Mouse (Mus musculus) erythroid progenitor cell, adult 5-6 weeks (primary cell): ENCODE results near the gene Dnajb13. TPM values are rescaled to one million over a fixed set of nuclear protein-coding genes. Genes with fewer than 3 reads are reported as not detected.
A peak's percentile ranks its signal among the peaks of the same experiment; 100 is the strongest.

Source experiments
- ATAC-seq: replicated peaks from 2 replicates; pipeline ENCODE4 v1.8.0; 2016; ENCODE audit warnings: moderate number of reproducible peaks, mild to moderate bottlenecking, moderate TSS enrichment, inconsistent platforms; ENCODE audit not compliant: poor library complexity, low FRiP score, severe bottlenecking
- total RNA-seq, 2 experiments: library from RNA; stranded (forward) in 1 of 2; stranded (reverse) in 1 of 2; fragments of 150-400 nt in 1 of 2; fragments of 186-747, 209-891 nt in 1 of 2; gene quantifications; 2 replicates each; pipeline versions ENCODE4 v1.2.3 to v1.2.4; 2015 to 2017; ENCODE audit warnings: low replicate concordance in 2 of 2

The Dnajb13 gene
- total RNA-seq, 2 experiments from 2014 or later, result 1.1 TPM; not detected in 1

DNA sequence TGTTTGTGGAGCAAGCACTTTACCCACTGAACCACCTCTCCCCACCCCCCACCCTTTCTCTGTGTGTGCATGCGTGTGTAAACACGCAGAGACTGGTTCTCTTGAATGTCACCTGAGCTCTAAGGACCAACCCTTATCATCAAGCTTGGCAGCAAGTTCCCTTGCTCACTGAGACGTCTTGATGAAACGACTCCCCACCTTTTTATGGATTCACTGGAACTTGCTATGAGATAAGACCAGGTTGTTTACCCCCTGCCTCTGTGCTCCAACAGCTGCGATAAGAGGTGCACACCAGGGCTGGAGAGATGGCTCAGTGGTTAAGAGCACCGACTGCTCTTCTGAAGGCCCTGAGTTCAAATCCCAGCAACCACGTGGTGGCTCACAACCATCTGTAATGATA lies 5.4 kb upstream of the Dnajb13 start:
- no peak for ATAC-seq

DNA sequence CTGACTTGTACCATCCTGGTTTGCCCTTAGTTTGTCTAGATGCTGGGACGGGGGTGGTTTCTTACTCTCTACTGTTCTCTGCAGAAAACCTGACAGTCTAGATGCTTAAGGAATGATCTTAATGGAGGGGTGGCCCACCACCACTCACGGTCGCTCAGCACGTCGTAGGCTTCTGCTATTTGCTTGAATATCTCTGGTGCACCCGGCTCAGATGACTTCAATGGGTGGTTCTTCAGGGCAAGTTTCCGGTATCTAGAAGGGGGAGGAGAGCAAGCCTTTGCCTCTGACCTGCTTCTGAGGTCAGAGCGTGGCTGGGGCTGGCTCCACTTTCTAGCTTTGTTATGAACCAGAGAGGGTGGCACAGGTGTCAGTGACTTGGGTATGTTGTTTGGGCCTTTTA lies 3.2 kb downstream of the Dnajb13 start:
- no peak for ATAC-seq

DNA sequence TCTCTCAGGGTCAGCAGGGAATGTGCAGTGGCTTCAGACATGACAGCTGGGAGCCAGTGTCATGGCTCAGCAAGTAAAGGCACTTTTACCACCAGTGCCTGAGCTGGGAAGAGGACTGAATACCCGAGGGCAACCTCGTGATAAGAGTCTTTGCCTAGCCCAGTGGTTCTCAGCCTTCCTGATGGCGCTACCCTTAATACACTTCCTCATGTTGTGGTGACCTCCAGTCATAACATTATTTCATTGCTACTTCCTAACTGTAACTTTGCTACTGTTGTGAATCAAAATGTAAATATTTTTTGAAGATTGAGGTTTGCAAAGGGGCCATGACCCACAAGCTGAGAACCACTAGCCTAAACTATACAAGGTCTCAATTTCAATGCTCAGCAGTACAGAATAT lies 6.1 kb downstream of the Dnajb13 start:
- ATAC-seq, result no peak

DNA sequence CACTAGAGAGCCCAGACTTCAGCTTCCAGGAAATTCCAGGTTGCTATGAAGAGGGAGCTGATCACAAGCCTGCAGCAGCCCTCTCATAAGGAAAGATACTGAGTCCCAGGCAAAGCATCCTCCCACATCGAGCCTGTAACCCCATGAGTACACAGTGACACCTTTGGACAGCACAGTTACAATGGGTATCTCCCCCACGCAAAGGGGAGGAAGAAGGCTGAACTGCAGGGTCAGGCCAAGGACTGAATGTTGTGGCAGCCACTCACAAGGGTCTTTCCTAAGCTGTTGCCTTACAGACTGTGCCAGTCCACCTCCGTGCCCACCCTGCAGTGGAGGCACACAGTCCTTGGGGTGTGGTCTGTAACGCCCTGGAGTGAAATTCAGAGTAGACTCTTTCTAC lies 8.3 kb downstream of the Dnajb13 start:
- no peak for ATAC-seq

DNA sequence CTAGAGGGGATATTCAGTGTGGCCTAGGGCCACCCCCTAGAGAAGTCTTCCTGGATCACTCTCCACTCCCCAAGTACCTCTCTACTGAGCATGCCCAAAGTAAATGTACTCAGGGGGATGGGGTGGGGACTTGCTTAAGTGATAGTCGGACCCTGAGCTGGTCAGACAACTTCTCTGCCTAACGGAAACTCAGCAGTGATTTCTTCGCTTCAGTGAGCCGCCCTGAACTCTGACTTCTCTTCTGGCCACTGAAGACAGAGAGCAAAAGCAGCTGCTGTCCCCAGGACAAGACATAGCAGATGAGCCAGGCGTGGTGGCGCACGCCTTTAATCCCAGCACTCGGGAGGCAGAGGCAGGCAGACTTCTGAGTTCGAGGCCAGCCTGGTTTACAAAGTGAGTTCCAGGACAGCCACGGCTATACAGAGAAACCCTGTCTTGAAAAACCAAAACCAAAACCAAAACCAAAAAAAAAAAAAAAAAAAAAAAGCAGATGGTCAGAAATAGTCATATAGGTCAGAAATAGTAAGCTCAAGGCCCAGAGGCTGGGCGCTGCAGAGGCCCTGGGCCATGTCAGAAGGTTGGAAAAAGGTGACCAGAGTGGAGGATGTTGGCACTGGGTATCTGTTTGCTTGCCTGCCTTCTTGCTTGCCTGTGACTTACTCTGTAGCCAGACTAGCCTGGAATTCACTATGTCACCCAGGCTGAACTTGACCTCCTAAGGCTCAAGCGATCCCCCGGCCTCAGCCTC lies 9.8 kb downstream of the Dnajb13 start:
- no peak for ATAC-seq

DNA sequence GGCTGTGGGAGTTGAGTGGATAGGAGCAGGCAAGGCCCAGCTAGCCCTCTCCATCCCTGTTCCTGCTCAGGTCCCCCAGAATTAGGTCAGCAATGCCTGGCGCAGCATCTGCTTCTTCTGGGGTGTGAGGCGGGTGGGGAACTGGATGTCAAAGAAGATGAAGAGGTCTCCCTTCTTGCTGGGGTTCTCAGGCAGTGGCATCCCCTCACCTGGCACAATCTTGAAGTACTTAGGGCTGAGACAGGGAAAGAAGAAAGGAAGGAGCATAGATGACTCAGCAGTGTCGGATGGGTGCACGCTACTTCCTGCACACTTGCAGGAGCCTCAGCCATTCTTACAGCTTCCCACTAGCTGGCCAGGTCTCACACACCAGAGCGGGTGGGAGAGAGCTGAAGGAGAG lies 11.7 kb downstream of the Dnajb13 start:
- peak; percentile 23 for ATAC-seq

DNA sequence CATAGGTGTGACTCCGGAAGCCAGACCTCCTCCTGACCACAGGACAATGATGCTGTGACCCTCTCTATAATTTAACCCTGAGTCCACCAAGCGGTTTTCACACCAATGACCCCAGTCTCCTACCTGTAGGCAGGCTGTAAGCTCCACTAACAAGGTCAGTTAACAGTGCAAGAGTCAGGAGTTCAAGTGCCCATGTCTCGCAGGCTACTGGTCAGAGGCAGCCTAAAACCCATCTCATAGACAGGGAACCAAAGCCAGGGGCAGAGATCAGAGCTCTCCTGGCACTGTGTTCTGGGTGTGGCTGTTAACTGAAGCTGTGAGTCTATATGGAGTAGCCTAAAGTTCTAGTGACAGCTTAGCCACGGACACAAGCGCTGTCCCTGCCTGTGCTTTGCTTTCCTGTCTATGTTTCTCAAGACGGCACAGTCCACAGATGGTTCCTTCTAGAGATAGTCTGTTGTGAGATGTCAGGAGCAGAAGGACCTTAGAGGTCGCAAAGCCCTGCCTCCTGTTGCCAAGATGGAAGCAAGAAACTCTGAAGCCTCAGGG lies 12.3 kb downstream of the Dnajb13 start:
- peak; percentile 10; the same call in 1 of the 2 replicates for ATAC-seq

DNA sequence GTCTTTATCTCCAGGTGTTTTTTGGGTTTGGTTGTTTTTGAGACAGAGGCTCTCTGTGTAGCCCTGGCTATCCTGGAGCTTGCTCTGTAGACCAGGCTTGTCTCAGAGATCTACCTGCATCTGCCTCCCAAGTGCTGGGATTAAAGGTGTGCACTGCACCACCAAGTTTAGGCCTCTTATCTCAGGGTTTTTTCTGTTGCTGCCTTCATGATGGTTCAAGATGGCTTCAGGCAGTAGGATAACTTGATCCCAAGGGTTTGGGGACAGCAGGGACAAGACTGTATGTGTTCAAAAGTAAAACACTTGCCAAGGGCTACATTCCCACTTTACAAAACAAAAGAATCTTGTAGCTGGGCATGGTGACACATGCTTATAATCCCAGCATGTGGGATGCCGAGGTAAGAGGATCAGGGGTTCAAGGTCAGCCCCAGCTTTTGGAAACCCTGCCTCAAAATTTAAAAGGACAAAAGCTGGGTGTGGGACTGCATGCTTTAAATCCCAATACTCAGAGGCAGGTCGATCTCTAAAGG lies 12.9 kb downstream of the Dnajb13 start:
- ATAC-seq, result no peak

DNA sequence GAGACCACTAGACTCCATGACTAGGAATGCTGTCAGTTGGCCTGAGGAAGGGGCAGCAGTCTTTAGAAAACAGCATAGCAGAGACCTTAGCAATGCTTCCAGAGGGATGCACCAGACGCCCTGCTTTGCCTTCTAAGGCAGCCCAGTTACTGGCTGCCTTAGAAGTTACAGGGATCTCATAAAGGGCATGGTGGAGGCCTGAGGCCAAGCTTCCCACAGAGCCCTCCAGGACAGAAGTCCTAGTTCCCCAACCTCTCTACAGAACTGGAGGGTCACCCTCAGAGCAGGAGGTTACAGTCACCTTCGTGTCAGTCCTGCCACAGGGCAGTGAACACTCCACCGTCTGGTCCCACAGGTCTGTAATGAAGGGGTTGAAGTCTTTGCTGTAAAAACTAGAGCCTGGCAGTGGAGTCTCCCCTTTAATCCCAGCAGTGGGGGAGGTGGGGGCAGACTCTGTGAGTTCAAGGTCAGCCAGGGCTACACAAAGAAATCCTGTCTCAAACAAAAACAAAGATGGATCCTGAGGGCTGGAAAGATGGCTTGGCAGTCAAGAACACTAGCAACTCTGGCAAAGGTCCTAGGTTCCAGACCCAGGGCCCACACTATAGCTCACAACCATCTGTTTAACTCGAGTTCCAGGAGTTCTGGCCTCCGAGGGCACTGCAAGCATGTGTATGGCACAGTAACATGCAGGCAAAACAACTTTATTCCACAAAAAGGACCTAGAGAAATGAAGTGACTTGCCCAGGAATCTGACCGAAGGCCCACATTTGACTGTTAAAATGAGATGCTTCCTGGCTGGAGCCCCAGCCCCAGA lies 13.5 kb downstream of the Dnajb13 start:
- ATAC-seq, result peak; percentile 6; the same call in 1 of the 2 replicates

DNA sequence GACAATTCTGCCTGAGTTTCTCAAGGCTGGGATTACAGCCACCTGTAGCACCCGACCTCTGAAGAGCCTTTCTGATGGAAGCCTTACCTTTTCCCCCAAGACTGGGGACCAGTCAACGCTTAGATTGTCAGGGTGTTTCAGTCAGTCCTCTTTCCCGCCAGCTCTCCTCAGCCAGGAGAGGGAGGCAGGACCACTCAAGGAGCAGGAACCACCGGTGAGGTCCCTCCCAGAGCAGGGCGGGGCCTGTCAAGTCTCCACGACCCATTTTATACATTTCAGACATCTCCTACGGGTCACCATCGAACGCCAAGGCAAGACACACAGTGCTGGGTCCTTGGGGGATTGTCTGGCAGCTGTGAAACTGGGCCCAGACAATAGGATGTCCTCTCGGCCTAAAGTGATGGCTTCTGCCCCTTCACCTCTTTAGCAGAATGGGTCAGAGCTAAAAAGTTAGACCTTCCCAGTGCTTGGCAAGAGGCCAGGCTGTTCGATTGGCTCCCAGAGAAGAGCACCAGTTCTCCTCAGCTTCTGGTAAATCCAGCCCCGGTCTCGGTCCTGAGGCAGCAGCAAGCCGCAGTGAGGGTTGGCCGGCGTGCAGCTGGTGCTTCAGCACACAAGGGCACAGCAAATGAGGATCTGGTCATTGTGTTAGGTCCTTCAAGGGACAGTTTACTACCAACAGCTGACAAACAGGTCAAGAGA lies 14.3 kb downstream of the Dnajb13 start:
- peak; percentile 16 for ATAC-seq

DNA sequence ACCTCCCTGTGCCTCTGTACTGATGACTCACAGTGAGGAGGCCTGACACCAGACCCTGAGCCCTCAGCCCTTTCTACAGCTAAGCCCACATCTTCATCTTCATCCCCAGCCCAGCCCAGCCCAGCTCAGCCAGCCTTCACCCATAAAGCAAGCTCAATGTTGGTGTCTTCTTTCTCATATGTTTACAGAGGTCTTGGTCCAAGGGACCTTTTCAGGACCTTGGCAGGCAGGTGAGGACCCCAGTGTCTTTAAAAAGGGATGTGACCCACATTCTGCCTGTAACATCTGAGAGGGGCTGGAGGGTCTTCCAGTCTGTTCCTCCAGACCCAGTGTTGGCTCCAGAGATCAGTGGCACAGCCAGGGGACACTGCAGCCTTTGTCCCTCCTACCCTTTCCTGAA lies 15.3 kb downstream of the Dnajb13 start:
- ATAC-seq, result no peak

DNA sequence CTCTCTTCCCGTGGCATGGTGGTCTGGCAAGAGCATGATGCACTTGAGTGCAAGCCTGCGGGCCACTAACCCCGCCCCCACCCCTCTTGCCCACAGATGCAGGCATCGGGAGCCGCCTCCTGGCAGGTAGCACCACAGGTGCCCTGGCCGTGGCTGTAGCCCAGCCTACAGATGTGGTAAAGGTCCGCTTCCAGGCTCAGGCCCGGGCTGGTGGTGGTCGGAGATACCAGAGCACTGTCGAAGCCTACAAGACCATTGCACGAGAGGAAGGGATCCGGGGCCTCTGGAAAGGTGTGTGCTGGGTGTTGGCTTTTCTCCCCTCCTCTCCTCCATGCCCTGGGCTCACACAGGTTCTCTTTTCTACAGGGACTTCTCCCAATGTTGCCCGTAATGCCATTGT lies 16.8 kb downstream of the Dnajb13 start:
- no peak for ATAC-seq

DNA sequence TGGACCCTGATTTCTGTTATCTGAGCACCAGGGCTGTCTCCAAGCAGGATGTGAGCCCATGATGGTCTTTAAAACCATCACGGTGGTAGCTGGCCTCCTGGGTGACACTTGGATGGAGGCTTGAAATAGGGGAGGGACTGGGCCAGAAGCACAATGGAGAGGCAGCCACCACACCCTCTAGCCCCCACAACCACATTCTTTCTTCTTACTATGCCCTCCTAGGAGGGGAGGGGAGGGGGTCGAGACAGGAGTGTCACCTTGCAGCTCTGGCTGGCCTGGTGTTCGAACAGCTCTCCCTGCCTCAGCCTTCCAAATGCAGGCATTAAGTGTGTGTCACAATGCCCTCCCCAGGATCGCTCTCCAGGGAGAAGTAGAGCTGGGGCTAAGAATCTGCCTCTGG lies 17.4 kb downstream of the Dnajb13 start:
- ATAC-seq, result no peak

DNA sequence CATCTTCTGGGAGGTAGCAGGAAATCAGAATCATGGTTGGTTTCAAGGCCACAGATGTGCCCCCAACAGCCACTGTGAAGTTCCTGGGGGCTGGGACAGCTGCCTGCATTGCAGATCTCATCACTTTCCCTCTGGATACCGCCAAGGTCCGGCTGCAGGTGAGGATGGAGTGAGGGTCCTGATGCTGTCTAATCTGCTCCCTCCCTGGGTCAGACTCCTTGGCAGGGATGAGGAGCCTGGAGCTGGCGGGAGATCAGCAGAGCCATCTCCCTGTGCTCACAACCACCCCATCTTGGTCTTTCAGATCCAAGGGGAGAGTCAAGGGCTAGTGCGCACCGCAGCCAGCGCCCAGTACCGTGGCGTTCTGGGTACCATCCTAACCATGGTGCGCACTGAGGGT lies 18.0 kb downstream of the Dnajb13 start:
- no peak for ATAC-seq

DNA sequence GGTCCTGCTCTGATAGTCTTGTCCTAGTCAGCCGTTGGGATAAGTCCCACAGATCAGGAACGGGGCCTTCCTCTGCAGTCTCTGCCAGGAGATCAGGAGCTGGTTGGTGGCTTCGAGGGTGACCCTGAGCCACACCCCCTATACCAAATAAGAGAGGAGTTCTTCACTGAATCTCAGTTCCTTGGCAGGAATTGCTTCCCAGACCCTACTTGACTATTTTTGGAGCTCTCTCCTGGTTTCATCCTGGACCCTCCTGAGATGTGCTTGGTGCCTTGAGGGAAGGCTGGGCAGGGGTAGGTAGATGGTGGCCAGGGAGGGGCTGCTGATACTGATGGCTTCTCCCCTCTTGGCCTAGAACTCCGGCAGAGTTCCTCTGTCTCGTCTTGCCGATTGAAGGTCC lies 18.4 kb downstream of the Dnajb13 start:
- no peak for ATAC-seq

DNA sequence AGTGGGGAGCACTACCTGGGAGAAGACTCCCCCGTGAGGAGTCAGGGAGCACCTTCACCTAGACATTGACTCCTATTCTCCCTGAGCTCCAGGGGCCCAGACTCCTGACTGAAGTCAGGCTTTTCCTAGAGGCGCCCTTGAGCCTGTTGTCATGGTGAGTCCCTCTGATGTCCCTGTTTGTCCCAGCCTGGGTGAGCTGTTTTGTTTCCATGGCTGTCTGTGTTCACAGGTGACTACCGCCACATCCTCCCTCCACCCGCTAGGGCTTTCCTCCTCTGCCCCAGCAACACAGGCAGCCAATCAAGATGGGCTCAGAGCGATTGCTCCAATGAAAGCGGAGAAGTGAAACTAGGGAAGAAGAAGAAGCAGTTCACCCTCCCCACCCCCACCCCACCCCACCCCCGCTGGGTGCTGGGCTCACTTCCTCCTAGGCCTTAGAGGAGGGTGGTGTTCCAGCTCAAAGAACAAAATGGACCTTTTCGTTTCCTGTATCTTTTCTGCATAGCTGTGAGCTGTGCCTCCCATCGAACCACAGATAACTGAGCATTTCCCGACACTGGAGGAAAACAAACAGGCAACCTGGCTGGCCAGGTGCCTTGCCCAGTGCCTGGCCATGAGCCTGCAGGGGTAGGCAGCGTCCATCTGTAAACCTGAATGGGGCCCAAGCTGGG lies 19.0 kb downstream of the Dnajb13 start:
- ATAC-seq, result peak; percentile 28; the same call in 1 of the 2 replicates

DNA sequence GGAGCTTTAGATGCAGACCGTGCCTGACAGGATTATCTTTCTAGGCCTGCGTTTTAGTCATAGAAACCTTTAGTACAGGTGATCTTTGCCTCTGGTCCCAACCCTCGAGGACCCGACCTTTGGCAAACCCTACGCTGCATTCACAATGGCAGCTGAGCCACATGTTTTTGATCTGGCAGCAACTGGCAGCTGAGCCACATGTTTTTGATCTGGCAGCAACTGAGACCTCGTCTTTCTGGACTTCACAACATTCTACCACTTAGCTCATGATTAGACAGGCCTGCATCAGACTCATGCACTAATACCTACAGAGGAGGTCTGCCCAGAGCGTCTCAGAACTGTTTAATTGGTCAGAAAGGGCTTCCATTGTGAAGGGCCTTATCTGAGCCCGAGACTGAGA lies 19.7 kb downstream of the Dnajb13 start:
- ATAC-seq, result no peak

DNA sequence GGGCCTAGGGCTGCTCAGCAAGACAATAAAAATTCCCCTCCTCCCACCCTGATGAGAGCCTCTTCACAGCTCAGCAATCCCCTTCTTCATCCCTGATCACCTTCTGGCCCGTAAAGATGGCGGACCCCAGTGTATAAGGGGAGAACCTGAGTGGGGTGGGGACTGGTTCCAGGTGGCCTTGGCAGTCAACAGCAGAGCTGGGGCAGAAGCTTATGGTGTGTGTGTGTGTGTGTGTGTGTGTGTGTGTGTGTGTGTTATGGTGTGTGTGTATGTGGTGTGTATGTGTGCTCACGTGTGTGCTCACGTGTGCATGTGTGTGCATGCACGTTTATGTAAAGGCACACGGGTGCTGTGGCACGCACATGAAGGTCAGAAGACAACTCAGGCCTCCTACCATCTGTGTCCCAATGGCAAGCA lies 20.3 kb downstream of the Dnajb13 start:
- no peak for ATAC-seq
